Mouse (Mus musculus): ENCODE results near the gene Pank2. TPM values are rescaled to one million over a fixed set of nuclear protein-coding genes. Genes with fewer than 3 reads are reported as not detected.
A peak's percentile ranks its signal among the peaks of the same experiment; 100 is the strongest.
"Not testable (repeated sequence)": the region's sequence is repeated elsewhere in the genome, so short reads cannot be mapped to it uniquely, and the experiment has no call there.

Pank2 gene
- polyA plus RNA-seq (2016; fragmentation: Nextera tagmentation; extraction: Ambion mirVana) = 38.9 and 44.8 TPM in 2 replicates

DNA sequence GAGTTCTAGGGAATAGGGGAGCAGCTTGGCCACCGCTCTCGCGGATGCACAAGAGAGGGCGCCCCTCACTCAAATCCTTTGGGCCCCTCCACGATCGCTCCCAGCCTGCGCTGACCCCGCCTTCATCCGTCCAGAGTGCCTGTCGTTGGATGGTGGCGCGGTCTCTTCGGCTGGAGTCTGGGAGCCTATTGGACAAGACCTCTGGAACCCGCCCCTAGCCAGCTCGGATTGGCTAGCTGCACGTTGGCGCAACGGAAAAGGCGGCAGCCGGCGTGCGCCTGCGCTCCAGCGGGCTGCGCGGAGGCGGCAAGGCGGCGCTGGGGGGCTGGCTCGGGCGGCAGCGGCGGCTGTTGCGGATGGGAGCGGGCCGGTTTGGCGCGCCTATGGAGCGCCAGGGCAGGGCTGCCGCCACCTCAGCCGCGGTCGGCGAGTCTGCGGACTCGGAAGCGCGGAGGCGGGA is at the start of gene Pank2:
Gene Pank2 (plus strand): TSS at position 283 of the 460 bp plus-strand sequence.
- WGBS = under 1% methylated on average over 47 of the region's 49 CpGs
- H3K27ac ChIP-seq = peak within 1 kb of the TSS; percentile 99

DNA sequence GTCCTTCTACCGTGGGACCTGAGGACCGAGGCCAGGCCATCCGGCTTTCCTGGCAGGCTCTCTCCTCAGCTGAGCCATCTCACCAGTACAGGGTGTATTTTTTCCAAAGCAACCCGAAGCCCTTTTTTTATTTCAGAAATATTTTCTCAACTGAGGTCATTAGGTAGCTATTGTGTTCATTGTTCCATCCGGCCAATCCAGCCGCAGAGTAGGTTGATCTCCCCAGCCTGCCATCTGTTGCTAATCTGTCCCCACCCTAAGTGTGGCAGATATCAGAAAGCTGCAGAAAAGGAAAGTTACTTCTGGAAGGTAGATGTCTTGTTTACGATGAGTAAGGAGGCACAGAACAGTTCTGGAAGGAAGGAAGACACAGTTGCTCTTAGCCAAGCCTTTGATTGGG is 48.5 kb upstream of the Pank2 start:
- 85% methylated on average over 7 of the region's 7 CpGs for WGBS
- H3K36me3 ChIP-seq (replicated peaks) = peaks cover 15% of the 10 kb centered on the region
- H3K27me3 ChIP-seq (ENCODE audit: poor library complexity, severe bottlenecking) = no peaks in the 10 kb centered on the region
- no peaks in the 10 kb centered on the region for H3K9me3 ChIP-seq
- peaks cover 36% of the 10 kb centered on the region for H3K4me1 ChIP-seq
- H3K4me3 ChIP-seq = no peak overlapping the region
- H3K27ac ChIP-seq = peak overlapping the region; percentile 56
- no peak for DNase-seq (ENCODE audit: extremely low spot score, low spot score)

More for the DNA sequence above, at the start of gene Pank2:
- Histone ChIP-seq H3K27me3 (ENCODE audit: poor library complexity, severe bottlenecking) (no peaks in the 10 kb centered on the region), H3K36me3 (replicated peaks) (peaks cover 5% of the 10 kb centered on the region), H3K4me3 (peak within 1 kb of the TSS; percentile 83), H3K4me1 (peaks cover 47% of the 10 kb centered on the region), H3K9me3 (no peaks in the 10 kb centered on the region)
- DNase-seq (ENCODE audit: extremely low spot score, low spot score) = peak; percentile 98

DNA sequence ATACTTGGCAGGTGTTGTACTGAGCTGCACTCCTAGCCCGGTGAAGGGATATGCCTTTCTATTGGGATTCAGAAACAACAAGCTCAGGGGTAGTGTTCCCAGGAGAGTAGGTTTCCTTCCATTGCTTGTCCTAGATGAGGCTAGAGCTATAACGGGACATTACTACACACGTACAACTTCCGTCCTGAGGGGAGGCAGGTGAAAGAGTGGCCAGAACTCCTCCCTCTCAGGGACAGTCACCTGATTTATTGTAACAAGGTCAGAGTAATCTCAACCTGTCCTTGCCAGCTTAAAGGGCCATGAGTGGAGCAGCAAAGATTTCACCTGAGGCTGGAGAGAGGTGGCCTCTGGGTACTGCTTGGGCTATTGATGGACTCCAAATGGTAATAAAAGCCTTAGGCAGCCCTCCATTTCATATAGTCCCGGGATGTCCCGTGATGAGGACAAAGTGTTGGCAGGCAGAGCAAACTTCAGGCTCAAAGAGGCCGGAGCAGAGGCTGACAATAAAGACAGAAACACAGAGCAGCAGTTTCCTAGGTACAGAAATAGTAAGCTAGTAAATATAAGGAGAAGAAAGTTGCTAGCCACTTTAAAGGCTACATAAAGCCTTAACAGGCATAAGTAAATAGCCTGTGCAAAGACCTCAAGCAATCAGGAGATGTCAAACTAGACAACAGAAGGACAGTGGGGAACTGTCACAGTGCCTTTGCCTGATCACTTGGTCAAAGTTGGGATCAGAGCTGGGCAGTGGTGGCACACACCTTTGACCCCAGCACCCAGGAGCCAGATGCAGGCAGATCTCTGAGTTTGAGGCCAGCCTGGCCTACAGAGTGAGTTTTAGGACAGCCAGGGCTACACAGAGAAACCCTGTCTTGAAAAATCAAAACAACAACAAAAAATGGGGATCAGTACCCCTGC is 46.1 kb upstream of the Pank2 start:
- Histone ChIP-seq H3K36me3 (replicated peaks) (peaks cover 15% of the 10 kb centered on the region), H3K27me3 (ENCODE audit: poor library complexity, severe bottlenecking) (no peaks in the 10 kb centered on the region), H3K4me3 (no peak overlapping the region), H3K4me1 (peaks cover 17% of the 10 kb centered on the region), H3K27ac (no peak overlapping the region), H3K9me3 (no peaks in the 10 kb centered on the region)
- no peak for DNase-seq (ENCODE audit: extremely low spot score, low spot score)
- 88% methylated on average over 7 of the region's 7 CpGs for WGBS

DNA sequence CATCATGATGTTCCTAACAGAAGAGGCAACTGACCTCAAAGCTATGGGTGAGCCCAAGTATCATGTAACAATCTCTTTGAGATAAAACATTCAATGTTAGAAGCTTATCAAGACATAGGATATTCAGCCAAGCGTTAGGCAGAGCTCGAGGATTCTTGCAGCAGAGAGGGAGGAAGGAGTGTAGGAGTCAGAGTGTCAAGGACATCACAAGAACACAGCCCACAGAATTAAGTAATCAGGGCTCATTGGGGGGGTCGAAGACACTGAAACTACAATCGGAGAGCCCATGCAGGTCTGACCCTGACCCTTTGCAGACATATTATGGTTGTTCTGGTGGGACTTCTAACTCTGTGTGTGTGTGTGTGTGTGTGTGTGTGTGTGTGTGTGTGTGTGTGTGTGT is 42.3 kb upstream of the Pank2 start:
- H3K36me3 ChIP-seq (replicated peaks) = no peaks in the 10 kb centered on the region
- no peak overlapping the region for H3K4me3 ChIP-seq
- 84% methylated on average over 4 of the region's 4 CpGs for WGBS
- no peak for DNase-seq (ENCODE audit: extremely low spot score, low spot score)
- H3K27ac ChIP-seq = no peak overlapping the region
- no peaks in the 10 kb centered on the region for H3K9me3 ChIP-seq
- no peaks in the 10 kb centered on the region for H3K4me1 ChIP-seq
- no peaks in the 10 kb centered on the region for H3K27me3 ChIP-seq (ENCODE audit: poor library complexity, severe bottlenecking)

DNA sequence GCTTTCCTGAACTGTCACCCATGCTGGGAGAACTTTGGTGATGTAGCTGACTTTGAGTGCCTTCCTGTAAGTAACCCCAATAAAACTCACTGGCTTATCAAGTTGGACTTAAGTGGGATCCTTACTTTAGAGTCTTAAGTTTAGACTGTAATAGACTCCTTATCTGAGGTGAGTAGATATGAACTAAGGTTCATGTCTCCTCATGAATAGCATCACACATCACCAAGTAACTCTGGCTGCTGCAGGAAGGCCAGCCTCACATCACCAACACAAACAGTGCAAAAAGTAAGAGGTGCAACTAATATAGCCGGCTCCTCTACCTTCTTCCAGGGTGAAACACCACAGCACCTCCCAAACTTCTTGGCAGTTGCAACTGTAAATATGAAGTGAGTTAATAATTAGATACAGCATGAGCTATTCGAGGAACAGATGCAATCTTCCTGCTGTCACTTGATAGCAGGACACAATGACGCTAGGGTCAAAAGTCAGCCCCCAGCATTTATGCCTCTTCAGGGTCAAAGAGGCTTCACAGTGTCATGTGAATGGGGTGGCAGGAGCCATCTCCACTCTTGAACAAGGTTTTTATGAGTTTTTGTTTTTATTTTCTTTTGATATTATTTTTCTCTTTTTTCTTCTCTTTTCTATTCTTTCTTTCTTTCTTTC is 40.3 kb upstream of the Pank2 start:
- H3K27me3 ChIP-seq (ENCODE audit: poor library complexity, severe bottlenecking) = no peaks in the 10 kb centered on the region
- 77% methylated on average over 3 of the region's 3 CpGs for WGBS
- no peak overlapping the region for H3K27ac ChIP-seq
- H3K4me3 ChIP-seq = no peak overlapping the region
- no peak for DNase-seq (ENCODE audit: extremely low spot score, low spot score)
- no peaks in the 10 kb centered on the region for H3K4me1 ChIP-seq
- no peaks in the 10 kb centered on the region for H3K36me3 ChIP-seq (replicated peaks)
- H3K9me3 ChIP-seq = no peaks in the 10 kb centered on the region

DNA sequence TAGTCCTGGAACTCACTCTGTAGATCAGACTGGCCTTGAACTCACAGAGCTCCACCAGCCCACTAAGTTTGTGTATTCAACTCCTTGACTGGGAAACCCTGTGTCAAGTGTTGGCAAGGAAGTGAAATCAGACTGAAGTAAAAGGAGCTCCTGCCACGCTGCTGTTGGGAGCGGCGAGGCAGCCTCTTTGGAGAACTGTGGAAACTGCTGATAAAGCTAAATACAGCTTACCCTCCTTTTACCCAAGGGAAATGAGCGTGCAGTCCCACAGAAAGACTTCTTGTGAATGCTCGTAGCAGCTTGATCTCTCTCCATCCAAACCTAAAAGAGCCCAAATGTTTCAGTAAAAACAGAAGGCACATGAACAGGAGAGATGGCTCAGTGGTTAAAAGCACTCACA is 39.7 kb upstream of the Pank2 start:
- H3K9me3 ChIP-seq = no peaks in the 10 kb centered on the region
- WGBS = 73% methylated on average over 5 of the region's 5 CpGs
- H3K4me1 ChIP-seq = no peaks in the 10 kb centered on the region
- no peaks in the 10 kb centered on the region for H3K27me3 ChIP-seq (ENCODE audit: poor library complexity, severe bottlenecking)
- no peak for DNase-seq (ENCODE audit: extremely low spot score, low spot score)
- no peak overlapping the region for H3K27ac ChIP-seq
- H3K36me3 ChIP-seq (replicated peaks) = no peaks in the 10 kb centered on the region
- H3K4me3 ChIP-seq = no peak overlapping the region

DNA sequence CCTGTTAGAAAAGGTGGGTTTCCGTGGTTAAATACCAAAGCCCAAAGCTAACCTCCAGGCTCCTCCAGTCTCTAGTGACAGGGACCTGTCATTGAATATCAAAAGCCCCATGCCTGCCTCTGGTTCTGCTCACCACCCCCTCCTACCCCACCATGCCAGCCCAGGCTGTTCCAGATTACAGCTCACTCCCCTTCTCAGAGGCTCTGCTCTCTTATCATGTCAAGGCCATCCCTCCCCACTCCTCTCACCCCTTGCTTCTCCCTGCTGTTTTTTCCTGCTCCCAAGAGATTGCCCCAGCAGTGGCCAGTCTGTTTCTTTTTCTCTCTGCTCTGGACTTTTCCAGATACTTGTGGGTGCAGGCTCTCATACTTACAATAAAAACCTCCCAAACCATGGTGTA is 38.7 kb upstream of the Pank2 start:
- no peak for DNase-seq (ENCODE audit: extremely low spot score, low spot score)
- Histone ChIP-seq H3K4me1 (no peaks in the 10 kb centered on the region), H3K9me3 (no peaks in the 10 kb centered on the region), H3K4me3 (no peak overlapping the region), H3K27me3 (ENCODE audit: poor library complexity, severe bottlenecking) (no peaks in the 10 kb centered on the region), H3K27ac (no peak overlapping the region), H3K36me3 (replicated peaks) (no peaks in the 10 kb centered on the region)
- 76% methylated on average over 1 of the region's 1 CpGs for WGBS

DNA sequence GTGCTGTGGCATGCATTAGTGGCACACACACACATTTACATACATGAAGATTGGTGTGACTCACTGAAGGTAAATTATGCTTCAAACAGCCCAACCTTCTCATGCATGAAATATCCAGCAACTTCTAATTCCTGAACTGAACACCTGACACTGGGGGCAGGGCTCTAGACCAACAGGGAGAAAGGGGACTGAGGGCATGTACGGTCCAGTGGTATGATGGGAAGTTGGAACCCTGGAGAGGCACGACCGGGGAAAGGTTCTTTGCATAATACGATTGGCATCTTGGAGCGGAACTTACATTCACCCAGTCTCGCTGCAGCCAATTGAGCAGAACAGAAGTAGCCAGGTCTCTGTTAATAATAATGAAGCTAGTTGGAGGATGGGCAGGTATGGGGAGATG is 37.1 kb upstream of the Pank2 start:
- no peaks in the 10 kb centered on the region for H3K9me3 ChIP-seq
- H3K27ac ChIP-seq = no peak overlapping the region
- no peak overlapping the region for H3K4me3 ChIP-seq
- no peaks in the 10 kb centered on the region for H3K36me3 ChIP-seq (replicated peaks)
- DNase-seq (ENCODE audit: extremely low spot score, low spot score) = no peak
- no peaks in the 10 kb centered on the region for H3K4me1 ChIP-seq
- no peaks in the 10 kb centered on the region for H3K27me3 ChIP-seq (ENCODE audit: poor library complexity, severe bottlenecking)
- WGBS = 88% methylated on average over 6 of the region's 6 CpGs

DNA sequence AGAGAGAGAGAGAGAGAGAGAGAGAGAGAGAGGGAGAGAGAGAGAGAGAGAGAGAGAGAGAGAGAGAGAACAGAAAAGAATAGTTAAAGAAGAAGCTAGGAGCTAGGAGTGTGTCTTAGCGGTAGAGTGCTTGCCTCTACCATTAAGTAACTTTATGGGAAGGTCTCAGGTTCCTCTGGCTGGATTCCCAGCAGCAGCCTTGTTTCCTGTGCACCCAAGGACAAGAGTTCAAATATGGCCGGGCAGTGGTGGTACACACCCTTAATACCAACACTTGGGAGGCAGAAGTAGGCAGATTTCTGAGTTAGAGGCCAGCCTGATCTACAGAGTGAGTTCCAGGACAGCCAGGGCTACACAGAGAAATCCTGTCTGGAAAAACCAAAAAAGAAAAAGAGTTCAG is 35.6 kb upstream of the Pank2 start:
- not testable (repeated sequence) for H3K27ac ChIP-seq; H3K4me1 ChIP-seq; DNase-seq (ENCODE audit: extremely low spot score, low spot score); H3K27me3 ChIP-seq (ENCODE audit: poor library complexity, severe bottlenecking); H3K9me3 ChIP-seq; H3K36me3 ChIP-seq (replicated peaks); H3K4me3 ChIP-seq
- 89% methylated on average over 2 of the region's 2 CpGs for WGBS

DNA sequence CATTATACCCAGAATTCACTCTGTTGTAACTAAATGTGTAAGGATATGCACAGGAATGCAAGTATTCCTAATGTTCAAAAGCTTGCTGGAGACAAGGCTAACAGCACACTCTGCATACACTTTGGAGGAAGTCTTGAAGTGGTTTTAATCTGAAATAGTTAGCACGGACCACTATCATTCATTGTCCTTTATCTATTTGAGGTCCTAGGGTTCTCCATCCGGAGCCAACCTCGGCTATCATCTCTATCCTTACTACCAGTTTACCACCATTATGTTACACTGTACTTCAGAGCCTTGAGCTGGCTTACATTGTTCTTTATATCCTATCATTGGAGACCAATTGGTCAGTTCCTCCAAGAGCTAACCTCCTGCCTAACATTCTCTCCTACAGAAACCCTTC is 35.1 kb upstream of the Pank2 start:
- no peak overlapping the region for H3K4me3 ChIP-seq
- WGBS = 91% methylated on average over 3 of the region's 3 CpGs
- H3K27ac ChIP-seq = no peak overlapping the region
- no peak for DNase-seq (ENCODE audit: extremely low spot score, low spot score)
- no peaks in the 10 kb centered on the region for H3K9me3 ChIP-seq
- H3K4me1 ChIP-seq = no peaks in the 10 kb centered on the region
- no peaks in the 10 kb centered on the region for H3K27me3 ChIP-seq (ENCODE audit: poor library complexity, severe bottlenecking)
- H3K36me3 ChIP-seq (replicated peaks) = no peaks in the 10 kb centered on the region

DNA sequence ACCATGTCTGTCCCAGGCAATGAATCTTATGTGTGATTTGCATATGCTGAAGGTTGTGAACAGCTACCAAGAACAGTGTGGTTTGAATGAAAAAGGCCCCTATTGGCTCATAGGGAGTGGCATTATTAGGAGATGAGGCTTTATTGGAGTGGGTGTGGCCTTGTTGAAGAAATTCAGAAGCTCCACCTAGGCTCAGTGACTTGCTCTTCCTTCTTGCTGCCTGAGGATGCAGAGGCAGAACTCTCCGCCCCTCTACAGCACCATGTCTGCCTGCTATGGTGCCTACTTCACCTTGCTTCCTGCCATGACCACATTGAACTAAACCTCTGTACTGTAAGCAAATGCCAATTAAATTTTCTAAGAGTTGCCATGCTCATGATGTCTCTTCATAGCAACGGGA is 29.7 kb upstream of the Pank2 start:
- DNase-seq (ENCODE audit: extremely low spot score, low spot score) = no peak
- H3K27me3 ChIP-seq (ENCODE audit: poor library complexity, severe bottlenecking) = no peaks in the 10 kb centered on the region
- no peak overlapping the region for H3K27ac ChIP-seq
- H3K4me1 ChIP-seq = peaks cover 35% of the 10 kb centered on the region
- H3K9me3 ChIP-seq = no peaks in the 10 kb centered on the region
- peaks cover 14% of the 10 kb centered on the region; the same call in 1 of the 2 replicates for H3K36me3 ChIP-seq (replicated peaks)
- no peak overlapping the region for H3K4me3 ChIP-seq
- WGBS = 84% methylated on average over 2 of the region's 2 CpGs

DNA sequence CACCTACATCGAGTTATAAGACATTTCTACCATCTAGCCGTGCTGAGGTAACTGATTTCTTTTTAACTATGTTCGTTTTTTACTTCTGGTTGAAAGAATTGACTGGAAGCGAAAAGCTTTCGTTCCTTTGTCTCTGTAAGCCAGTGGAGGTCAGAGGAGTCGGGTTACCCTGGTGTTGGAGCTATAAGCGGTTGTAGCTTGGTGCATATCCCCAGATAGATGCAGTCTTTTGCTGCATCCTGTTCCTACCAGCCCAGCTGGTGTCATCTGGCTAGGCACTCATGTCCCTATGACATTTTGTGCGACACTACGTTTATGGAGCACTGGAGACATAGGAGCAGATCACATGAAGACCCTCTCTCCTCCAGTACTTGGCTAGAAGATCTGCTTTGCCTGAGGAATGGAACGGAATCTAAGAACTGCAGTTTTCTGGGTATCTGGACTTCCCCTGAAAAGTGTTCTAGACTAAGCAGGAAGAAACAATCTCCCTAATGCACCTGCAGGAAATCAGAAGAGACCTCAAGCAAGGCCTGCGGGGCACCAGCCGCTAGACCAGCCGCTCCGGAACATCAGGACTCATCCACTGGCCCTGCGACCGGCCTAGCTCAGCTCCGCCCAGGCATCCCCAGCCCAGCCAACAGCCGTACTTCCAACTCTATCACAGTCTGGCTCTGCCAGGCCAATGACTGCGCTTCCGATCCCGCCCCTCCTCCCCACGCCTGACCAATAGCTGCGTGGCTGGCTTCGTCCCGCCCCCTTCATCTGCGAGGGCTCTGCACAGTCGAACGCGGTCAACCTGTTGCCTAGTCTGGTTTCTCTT is 28.8 kb upstream of the Pank2 start, which contains the start of gene Mavs:
Gene Mavs (plus strand): TSS at position 757 of the 820 bp plus-strand sequence.
- H3K4me1 ChIP-seq = peaks cover 35% of the 10 kb centered on the region
- H3K9me3 ChIP-seq = no peaks in the 10 kb centered on the region
- peak; percentile 97 for DNase-seq (ENCODE audit: extremely low spot score, low spot score)
- H3K27ac ChIP-seq = peak within 1 kb of the TSS; percentile 87
- H3K27me3 ChIP-seq (ENCODE audit: poor library complexity, severe bottlenecking) = no peaks in the 10 kb centered on the region
- 8% methylated on average over 29 of the region's 29 CpGs for WGBS
- H3K36me3 ChIP-seq (replicated peaks) = peaks cover 16% of the 10 kb centered on the region; the same call in 1 of the 2 replicates
- peak within 1 kb of the TSS; percentile 71 for H3K4me3 ChIP-seq
